Mouse (Mus musculus) C2C12 (cell line): ENCODE results near the gene Lrrc42.

Experiments
- CEBPB ChIP-seq: IDR thresholded peaks from one replicate; pipeline ENCODE4 v1.6.1; 2011; ENCODE audit warnings: low read depth, mild to moderate bottlenecking, control low read depth, moderate library complexity
- CTCF ChIP-seq: IDR thresholded peaks from one replicate; pipeline ENCODE4 v1.5.1; 2011; ENCODE audit not compliant: control insufficient read depth, insufficient read depth, insufficient read length
- MAX ChIP-seq: IDR thresholded peaks from one replicate; pipeline ENCODE4 v1.6.1; 2011; ENCODE audit warnings: mild to moderate bottlenecking, control low read depth
- MYOD1 ChIP-seq: IDR thresholded peaks from one replicate; pipeline ENCODE4 v1.6.1; 2011; ENCODE audit warnings: low read depth; ENCODE audit not compliant: control insufficient read depth, insufficient read length
- MYOG ChIP-seq: IDR thresholded peaks from one replicate; pipeline ENCODE4 v1.6.1; 2011; ENCODE audit not compliant: control insufficient read depth, insufficient read length; ENCODE audit errors: extremely low read depth
- USF1 ChIP-seq: IDR thresholded peaks from one replicate; pipeline ENCODE4 v1.6.1; 2011; ENCODE audit warnings: low read depth, mild to moderate bottlenecking, control low read depth, moderate library complexity

DNA sequence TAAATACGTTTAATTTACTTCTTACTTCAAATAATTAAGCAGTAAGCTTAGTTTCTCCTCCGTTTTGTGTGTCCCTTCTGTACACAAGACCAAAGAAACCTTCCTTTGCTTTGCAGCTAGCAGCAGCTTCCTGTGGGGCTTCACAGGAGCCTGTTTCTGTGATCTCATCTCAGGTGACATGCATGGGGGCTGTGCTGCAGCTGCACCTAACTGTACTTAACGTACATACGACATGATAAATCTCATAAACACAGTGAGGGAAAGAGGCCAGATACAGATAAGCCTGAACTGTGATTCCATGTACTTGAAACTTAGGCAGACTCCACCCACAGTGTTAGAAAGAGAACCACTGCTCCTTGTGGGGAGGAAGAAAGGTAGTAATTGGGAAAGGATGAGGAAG lies 6.7 kb upstream of the Lrrc42 start:
- TF ChIP-seq CTCF (no peak), USF1 (no peak), CEBPB (no peak), MAX (no peak), MYOG (no peak), MYOD1 (no peak)
